Mouse (Mus musculus): ENCODE data around the gene Fam170b. TPM values are rescaled to one million over a fixed set of nuclear protein-coding genes. Genes with fewer than 3 reads are reported as not detected.

Fam170b gene
- total RNA-seq, 4 experiments from 2014 or later = not detected

Other genes with a start within 250 kb of the Fam170b start
- under 1 TPM in 3 of 4 experiments, not detected in 1; 0.21 to 0.54 (median 0.25) TPM for gene Prrxl1, start 234.6 kb upstream of the Fam170b start, total RNA-seq (2022)
- gene 3425401B19Rik, start 148.7 kb upstream of the Fam170b start, total RNA-seq (2022) = under 1 TPM; 0.14 to 0.70 (median 0.17) TPM
- 1 to 10 TPM in 2 of 4 experiments, under 1 TPM in 1, not detected in 1; 0.72 to 2.2 (median 1.6) TPM for gene Tmem273, start 48.0 kb upstream of the Fam170b start, total RNA-seq (2022)
- 1 to 10 TPM; 3.1 to 4.6 (median 3.5) TPM for gene Vstm4, start 22.8 kb downstream of the Fam170b start, total RNA-seq (2022)
- under 1 TPM; 0.20 to 0.76 (median 0.40) TPM for gene Lrrc18, start 157.4 kb downstream of the Fam170b start, total RNA-seq (2022)